Mouse (Mus musculus): ENCODE measurements around the gene Atad1. TPM values are rescaled to one million over a fixed set of nuclear protein-coding genes. Genes with fewer than 3 reads are reported as not detected.

Atad1 gene
- polyA plus RNA-seq, 1 experiment from 2014 or later: 65.0 TPM

Other genes with a start within 250 kb of the Atad1 start
- gene Papss2, start 144.0 kb downstream of the Atad1 start, polyA plus RNA-seq (2014; fragmentation: Nextera tagmentation; extraction: Ambion mirVana): 10.3 TPM in 2 replicates
- 7.7 and 10.8 TPM in 2 replicates for gene Pten, start 17.7 kb upstream of the Atad1 start, polyA plus RNA-seq (2014; fragmentation: Nextera tagmentation; extraction: Ambion mirVana)

Data from heart, embryonic 14.5 days (tissue).